Mouse (Mus musculus): Measurements from ENCODE around the gene Phactr1.
A peak's percentile ranks its signal among the peaks of the same experiment; 100 is the strongest.

The Phactr1 gene

DNA sequence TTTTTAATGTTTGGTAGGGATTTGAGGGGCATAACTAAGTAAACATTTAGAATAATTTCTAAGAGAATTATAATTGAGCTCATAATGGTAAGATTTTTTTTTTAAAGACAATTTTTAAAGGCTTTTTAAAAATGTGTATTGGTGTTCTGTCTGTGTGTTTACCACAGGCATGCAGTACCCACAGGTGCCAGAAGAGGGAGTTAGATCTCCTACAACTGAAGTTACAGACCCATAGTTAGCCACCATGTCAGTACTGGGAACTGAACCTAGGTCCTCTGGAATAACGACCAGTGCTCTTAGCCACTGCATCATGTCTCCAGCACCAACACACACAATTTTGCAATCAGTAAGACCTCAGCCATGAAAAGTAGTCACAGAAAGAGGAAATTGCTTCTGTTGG is 372.8 kb downstream of the Phactr1 start:
- DNase-seq: no peak

GRCm38 (mm10) chr13:43055136-43055535 is 374.7 kb downstream of the Phactr1 start:
- no peak for DNase-seq

DNA sequence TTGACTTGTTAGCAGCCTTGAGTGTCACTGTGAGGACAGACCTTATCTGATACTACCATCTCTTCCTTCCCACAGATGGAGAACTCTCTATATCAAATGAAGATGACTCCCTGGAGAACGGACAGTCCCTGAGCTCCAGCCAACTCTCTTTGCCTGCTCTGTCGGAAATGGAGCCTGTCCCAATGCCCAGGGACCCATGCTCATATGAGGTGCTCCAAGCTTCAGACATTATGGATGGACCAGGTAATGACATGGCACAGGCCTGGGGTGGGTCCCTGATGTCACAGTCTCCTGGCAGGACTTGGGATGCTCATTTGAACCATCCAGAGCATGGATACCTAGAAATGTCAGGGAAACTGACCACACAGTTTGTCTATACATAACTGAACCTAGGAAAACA is 376.7 kb downstream of the Phactr1 start:
- no peak for DNase-seq

DNA sequence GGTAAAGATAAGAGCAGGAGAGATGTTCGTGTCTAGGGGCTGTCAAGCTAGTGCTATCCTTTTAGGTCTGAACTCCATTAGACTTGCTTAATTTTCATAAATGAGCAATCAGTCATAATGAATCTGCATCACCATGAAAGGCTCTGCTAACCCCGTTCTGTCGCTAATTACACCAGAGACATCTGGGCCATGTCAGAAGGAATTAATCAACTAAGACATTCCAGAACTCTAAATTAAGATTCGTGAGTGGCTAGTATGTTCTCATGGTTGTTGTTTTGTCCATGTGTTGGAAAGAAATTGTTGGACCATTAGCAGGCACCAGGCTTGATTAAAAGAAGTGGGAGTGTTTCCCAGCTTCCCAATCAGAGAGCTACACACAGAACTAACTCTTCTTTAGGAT is 382.9 kb downstream of the Phactr1 start:
- DNase-seq: no peak

DNA sequence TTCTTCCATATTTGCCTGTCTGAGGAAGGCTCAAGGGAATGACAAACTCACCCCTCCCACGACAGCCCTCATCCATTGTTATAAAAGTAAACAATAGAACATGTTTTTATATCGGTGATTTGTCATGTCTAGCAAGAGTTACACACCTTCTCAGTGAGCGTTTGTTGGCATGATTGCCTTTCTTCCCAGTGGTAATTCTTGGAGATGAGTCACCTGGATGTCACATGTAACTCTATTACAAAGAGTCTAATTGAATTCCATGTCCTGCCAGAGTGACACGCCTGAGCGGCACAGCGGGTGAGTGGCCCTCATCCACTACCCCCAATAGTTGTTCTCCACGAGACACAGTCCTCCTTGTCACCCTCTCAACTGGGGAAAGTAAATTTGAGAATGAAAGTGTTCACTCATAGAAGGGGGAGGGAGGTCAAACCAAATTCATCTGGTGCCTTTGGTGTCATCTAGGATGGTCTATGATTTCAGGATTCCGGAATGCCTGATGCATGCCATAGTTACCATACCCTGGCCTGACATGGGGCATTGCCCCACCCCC is 388.4 kb downstream of the Phactr1 start:
- DNase-seq: no peak

- DNase-seq: no peak
Observed at GRCm38 (mm10) chr13:43070496-43070895, 390.1 kb downstream of the Phactr1 start.

DNA sequence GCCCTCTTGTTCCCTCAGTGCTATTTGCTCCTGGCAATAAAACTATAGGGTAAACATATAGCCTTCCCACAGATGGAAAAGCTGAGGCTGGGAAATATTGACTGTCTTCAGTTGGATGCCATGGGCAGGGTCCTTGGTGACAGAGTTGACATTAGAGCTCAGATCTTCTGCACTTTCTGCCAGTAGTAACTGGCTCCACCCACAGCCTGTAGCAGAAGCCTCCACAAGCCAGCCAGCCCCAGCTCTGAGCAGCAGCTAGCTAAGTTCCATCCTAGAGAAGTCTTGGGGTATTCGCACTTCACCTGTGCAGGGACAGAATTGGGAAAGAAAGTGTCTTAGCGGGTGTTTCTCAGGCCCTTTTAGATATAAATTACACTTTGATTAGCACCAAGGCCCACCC is 390.5 kb downstream of the Phactr1 start:
- DNase-seq: no peak

DNA sequence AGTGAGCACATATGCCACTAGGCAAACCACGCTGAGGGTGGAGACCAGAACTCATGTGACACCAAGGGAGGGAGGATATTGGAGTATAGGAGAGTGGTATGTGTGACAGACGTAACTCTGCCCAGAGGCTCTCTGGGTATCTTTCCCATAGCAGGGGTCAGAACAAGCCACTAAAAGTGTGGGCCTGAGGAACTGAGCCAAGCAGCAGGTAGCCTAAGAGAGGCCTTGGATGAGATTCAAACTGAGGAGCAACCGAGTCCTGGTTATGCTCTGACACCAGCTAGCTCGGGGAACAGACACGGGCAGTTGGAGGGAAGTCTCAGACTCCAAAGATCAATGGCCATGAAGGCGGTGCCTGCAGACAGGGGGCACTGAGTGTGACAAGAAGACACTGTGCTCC is 395.0 kb downstream of the Phactr1 start:
- no peak for DNase-seq

- no peak for DNase-seq
Observed at GRCm38 (mm10) chr13:43077485-43077884, 397.1 kb downstream of the Phactr1 start.

- no peak for DNase-seq
Observed at GRCm38 (mm10) chr13:43085226-43085625, 404.8 kb downstream of the Phactr1 start.

GRCm38 (mm10) chr13:43094365-43094764 is 413.9 kb downstream of the Phactr1 start:
- DNase-seq: peak; percentile 29

DNA sequence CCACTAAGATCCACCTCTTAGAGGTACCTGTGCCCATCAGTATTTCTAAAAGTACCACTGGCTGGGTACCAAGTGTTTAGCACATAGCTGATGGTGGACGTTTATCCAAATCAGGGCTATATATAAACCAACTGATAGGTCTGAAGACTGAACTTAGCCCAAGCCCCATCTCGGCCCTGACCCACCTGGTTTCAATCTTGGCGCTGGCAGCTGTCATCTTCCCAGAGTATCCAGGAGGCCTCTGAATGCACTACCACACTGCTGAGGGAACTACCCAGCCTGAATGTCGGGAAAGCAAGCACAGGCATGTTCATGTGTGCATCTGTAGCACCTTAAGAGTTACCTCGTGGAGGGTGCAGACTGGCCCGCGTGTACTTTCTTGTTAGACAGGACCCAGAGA is 422.5 kb downstream of the Phactr1 start:
- no peak for DNase-seq

- DNase-seq: no peak
Observed at GRCm38 (mm10) chr13:43104496-43104895, 424.1 kb downstream of the Phactr1 start.

GRCm38 (mm10) chr13:43112280-43112679 is 431.9 kb downstream of the Phactr1 start:
- DNase-seq: peak; percentile 82

GRCm38 (mm10) chr13:43112707-43113106 is 432.3 kb downstream of the Phactr1 start:
- DNase-seq: no peak

- no peak for DNase-seq
Observed at GRCm38 (mm10) chr13:43113141-43113540, 432.7 kb downstream of the Phactr1 start.

DNA sequence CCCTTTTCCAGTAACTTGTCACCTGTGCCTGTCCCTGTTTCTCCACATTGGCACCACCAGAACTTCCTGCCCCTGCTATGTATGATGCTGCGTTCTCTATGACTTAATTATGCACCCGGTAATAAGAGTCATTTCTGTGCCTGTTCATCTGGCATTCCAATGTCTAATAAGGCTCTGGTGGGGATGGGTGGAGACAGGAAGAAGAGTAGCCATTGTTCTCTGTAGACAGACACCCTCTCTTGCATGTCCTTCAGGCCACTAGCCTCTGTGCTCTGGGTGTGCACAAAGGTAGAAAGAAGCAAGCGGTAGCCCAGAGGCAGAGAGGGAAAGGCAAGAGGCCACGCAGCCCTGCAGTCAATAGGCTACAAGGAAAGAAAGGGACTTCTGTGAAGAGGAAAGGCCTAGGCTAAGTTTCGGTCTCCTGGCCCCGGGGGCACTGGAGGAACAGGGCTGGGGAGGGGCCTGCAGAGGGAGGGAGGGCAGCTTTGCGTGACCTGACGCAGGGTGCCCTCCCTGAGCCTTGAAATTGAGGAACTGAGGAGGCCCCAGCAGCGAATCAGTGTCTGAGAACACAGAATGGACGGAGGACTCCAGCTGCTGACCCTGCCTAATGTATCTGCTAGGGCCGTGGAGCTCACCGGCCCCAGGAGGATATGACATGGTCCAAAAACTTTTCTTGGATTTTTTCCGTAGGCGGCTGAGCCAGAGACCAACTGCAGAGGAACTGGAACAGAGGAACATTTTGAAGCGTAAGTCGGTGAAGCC is 442.1 kb downstream of the Phactr1 start:
- no peak for DNase-seq

DNA sequence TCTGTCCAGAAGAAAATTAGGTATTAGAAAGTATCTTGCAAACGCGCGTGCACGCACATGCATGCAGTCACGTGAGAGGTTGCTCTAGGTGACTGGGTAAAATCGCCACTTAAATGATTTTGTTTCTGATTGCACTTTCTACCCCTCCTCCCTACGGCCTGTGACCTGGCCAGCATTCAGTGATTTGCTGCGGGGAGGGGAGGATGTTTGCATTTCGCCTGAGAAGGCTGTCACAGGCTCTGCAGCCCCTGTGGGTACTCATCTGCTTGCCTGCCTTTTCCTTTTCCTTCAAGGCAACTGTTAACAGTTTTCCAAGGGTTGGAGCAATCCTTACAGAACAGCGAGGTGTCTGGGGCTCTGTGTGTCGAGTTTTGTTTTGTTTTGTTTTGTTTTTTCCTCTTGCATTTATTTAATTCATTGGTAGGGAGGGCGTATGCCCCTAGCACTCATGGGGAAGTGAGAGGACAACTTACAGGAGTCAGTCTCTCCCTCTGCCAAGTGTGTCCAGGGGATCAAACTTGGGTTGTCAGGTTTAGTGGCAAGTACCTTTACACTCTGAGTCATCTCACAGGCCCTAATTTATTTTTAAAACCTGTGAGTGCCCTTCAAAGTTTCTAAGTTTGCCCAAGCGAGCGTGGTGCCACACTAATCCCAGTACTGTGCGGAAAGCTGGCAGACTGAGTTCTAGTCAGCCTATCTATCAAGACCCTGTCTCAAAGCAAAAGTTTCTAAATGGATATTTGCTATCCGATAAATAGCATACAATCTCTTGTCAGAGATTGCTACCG is 443.7 kb downstream of the Phactr1 start:
- no peak for DNase-seq

DNA sequence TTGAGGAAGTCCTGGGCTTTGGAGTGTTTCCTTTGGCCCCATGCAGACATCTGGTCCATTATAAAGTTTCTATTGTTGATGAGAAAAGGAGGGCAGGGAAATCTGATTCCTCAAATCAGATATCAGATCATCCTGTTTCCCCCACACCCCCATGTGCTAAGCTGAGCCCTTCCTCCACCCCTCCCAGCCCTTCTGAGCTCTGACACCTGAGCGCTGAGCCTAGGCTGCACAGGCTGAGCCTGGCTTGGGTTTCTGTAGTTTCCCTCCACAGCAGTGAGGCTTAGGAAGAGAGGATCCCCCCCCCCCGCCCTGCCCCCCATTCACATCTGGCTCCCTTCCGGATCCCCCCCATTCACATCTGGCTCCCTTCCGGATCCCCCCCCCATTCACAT is 444.3 kb downstream of the Phactr1 start:
- DNase-seq: no peak

- DNase-seq: no peak
Observed at GRCm38 (mm10) chr13:43130161-43130560, 449.7 kb downstream of the Phactr1 start.

GRCm38 (mm10) chr13:43131741-43132191 is 451.3 kb downstream of the Phactr1 start:
- no peak for DNase-seq

GRCm38 (mm10) chr13:43132859-43133258 is 452.4 kb downstream of the Phactr1 start:
- no peak for DNase-seq

DNA sequence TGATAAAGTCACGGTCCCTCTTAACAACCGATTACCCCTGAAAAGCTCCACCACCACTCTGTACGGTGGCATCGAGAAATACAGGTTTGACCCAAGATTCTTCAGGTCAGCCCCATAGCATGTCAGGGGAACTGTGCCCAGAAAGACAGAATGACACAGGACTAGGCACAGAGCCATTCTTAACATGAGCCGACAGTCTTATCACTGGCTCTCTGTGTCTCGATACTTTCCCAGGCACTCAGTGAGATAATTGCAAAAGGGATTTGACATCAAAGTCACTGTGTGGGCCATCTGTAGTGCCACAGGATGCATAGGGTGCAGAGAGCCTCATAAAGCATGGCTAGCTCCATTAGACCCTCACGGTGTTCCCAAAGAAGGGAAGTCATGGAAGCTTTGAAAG is 453.0 kb downstream of the Phactr1 start:
- DNase-seq: no peak

GRCm38 (mm10) chr13:43134468-43134867 is 454.0 kb downstream of the Phactr1 start:
- DNase-seq: no peak

All from cerebellum, adult 11 months (tissue).